Mouse (Mus musculus) hindbrain, embryonic 16.5 days (tissue): ENCODE results near the gene Chrm4. TPM values are rescaled to one million over a fixed set of nuclear protein-coding genes. Genes with fewer than 3 reads are reported as not detected.

ENCODE experiments used
- ATAC-seq: fragments of 200-750 bp; cut with Nextera tagmentation; 2 replicates; pipeline ENCODE4 v1.8.0; 2017; ENCODE audit warnings: moderate TSS enrichment, moderate library complexity
- H3K27ac ChIP-seq: fragments of 300-500 bp; sonication (generic); 2 replicates; pipeline ENCODE4 v1.5.1; 2014; ENCODE audit warnings: low read depth, mild to moderate bottlenecking, control low read depth, low read length, moderate library complexity
- H3K27me3 ChIP-seq: fragments of 300-500 bp; sonication (generic); replicated peaks from 2 replicates; pipeline ENCODE4 v1.6.1; 2014; ENCODE audit warnings: low read length; ENCODE audit not compliant: control insufficient read depth, insufficient read depth
- H3K36me3 ChIP-seq: fragments of 300-500 bp; sonication (generic); 2 replicates; pipeline ENCODE4 v1.6.1; 2014; ENCODE audit warnings: mild to moderate bottlenecking, low read length, moderate library complexity, mixed read lengths; ENCODE audit not compliant: control insufficient read depth, insufficient read depth
- H3K4me1 ChIP-seq: fragments of 300-500 bp; sonication (generic); 2 replicates; pipeline ENCODE4 v1.6.1; 2014; ENCODE audit warnings: low read depth, low read length; ENCODE audit not compliant: control insufficient read depth, insufficient read depth
- H3K4me2 ChIP-seq: fragments of 300-500 bp; sonication (generic); 2 replicates; pipeline ENCODE4 v1.6.1; 2014; ENCODE audit warnings: mild to moderate bottlenecking, low read length, control low read depth, moderate library complexity
- H3K4me3 ChIP-seq: fragments of 300-500 bp; sonication (generic); 2 replicates; pipeline ENCODE4 v1.5.1; 2014; ENCODE audit warnings: mild to moderate bottlenecking, low read length, control low read depth, moderate library complexity
- H3K9ac ChIP-seq: fragments of 300-500 bp; sonication (generic); 2 replicates; pipeline ENCODE4 v1.6.1; 2014; ENCODE audit warnings: low read depth, mild to moderate bottlenecking, control low read depth, low read length, moderate library complexity
- H3K9me3 ChIP-seq: fragments of 300-500 bp; sonication (generic); 2 replicates; pipeline ENCODE4 v1.6.1; 2014; ENCODE audit warnings: mild to moderate bottlenecking, low read length, moderate library complexity; ENCODE audit not compliant: control insufficient read depth
- WGBS: fragments of 180-500 bp; shearing (Covaris S2); extraction: QIAGEN DNeasy Blood & Tissue Kit; methylation state at CpG from one replicate; pipeline ENCODE4 v1.1.7; 2014; 5-methylcytosine and 5-hydroxymethylcytosine counted together
- polyA plus RNA-seq: library from polyadenylated mRNA; unstranded; fragments of >200 nt; fragmentation: Nextera tagmentation; extraction: Ambion mirVana; gene quantifications from 2 replicates; pipeline ENCODE4 v1.2.1, GENCODE M21; 2015

Chrm4 gene
- polyA plus RNA-seq, 1 experiment from 2014 or later: 1.5 TPM

DNA sequence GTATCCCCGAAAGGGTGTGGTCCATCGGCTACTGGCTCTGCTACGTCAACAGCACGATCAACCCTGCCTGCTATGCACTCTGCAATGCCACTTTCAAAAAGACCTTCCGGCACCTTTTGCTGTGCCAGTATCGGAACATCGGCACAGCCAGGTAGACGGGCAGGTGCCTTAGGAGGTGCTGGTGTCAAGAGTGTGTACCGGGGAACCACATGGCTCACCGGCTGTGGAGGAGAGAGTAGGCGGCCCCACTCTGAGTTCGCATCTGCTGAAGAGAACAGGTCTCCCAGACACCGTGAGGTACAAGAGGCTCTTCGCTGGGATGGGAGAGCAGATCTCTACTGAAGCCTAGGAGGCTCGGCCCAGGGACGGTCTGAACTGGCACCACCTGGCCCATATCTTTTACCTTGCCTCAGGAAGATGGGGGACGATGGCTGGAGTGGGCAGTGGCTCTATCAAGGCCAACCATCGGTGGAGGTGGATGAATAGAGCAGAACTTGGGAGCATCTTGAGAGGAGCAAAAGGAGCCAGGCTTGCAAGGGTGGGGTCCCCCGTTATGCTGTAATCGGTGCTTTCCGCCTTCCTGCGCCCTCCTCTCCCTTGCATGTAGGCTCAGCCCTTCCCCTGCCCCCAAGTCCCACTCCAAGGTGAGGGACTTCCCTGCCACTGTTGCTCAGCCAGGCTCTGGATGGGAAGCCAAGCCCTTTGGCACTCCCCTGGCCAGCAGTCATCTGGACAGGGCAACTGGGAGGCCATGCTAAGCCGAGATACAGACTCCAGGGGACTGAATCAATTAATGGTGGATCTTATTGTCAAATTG, 1.7 kb downstream of the Chrm4 start:
- Histone ChIP-seq H3K4me2 (no peak overlapping the region), H3K27ac (no peak overlapping the region), H3K27me3 (peaks cover 11% of the 10 kb centered on the region; the same call in 1 of the 2 replicates), H3K4me1 (peaks cover 20% of the 10 kb centered on the region), H3K9ac (no peak overlapping the region), H3K9me3 (no peaks in the 10 kb centered on the region), H3K36me3 (no peaks in the 10 kb centered on the region), H3K4me3 (no peak overlapping the region)
- no peak for ATAC-seq
- WGBS: 72% methylated on average over 23 of the region's 23 CpGs

- H3K36me3 ChIP-seq: no peaks in the 10 kb centered on the region
- no peaks in the 10 kb centered on the region for H3K9me3 ChIP-seq
- no peak overlapping the region for H3K27ac ChIP-seq
- H3K27me3 ChIP-seq: 0 out of 2 replicates have a peak, but pooled peaks cover 8% of the 10 kb centered on the region
- peak overlapping the region; percentile 58 for H3K4me2 ChIP-seq
- ATAC-seq: no peak
- 0 out of 2 replicates have a peak overlapping the region, but pooled peaks have one; percentile 5 for H3K9ac ChIP-seq
- 55% methylated on average over 3 of the region's 3 CpGs for WGBS
- peaks cover 18% of the 10 kb centered on the region for H3K4me1 ChIP-seq
- no peak overlapping the region for H3K4me3 ChIP-seq
Measured at GRCm38 (mm10) chr2:91929455-91929854, 2.4 kb downstream of the Chrm4 start.

- Histone ChIP-seq H3K36me3 (no peaks in the 10 kb centered on the region), H3K4me1 (peaks cover 18% of the 10 kb centered on the region), H3K4me3 (peak overlapping the region; percentile 52), H3K9ac (0 out of 2 replicates have a peak overlapping the region, but pooled peaks have one; percentile 5), H3K27me3 (0 out of 2 replicates have a peak, but pooled peaks cover 6% of the 10 kb centered on the region), H3K4me2 (peak overlapping the region; percentile 58), H3K27ac (no peak overlapping the region), H3K9me3 (no peaks in the 10 kb centered on the region)
- ATAC-seq: no peak
- 9% methylated on average over 12 of the region's 12 CpGs for WGBS
Measured at GRCm38 (mm10) chr2:91929936-91930335, 2.9 kb downstream of the Chrm4 start.

GRCm38 (mm10) chr2:91930761-91931291, 3.8 kb downstream of the Chrm4 start:
- Histone ChIP-seq H3K27ac (no peak overlapping the region; the same call in 1 of the 2 replicates), H3K36me3 (no peaks in the 10 kb centered on the region), H3K4me2 (peak overlapping the region; percentile 58), H3K4me1 (peaks cover 18% of the 10 kb centered on the region), H3K4me3 (peak overlapping the region; percentile 52), H3K9me3 (no peaks in the 10 kb centered on the region), H3K9ac (peak overlapping the region; percentile 73), H3K27me3 (0 out of 2 replicates have a peak, but pooled peaks cover 5% of the 10 kb centered on the region)
- WGBS: under 1% methylated on average over 21 of the region's 23 CpGs
- no peak for ATAC-seq

GRCm38 (mm10) chr2:91931328-91932159, 4.5 kb downstream of the Chrm4 start:
- ATAC-seq: peak; percentile 73
- Histone ChIP-seq H3K9ac (peak overlapping the region; percentile 73), H3K36me3 (peaks cover 4% of the 10 kb centered on the region), H3K4me3 (peak overlapping the region; percentile 52), H3K27ac (peak overlapping the region; percentile 71), H3K9me3 (no peaks in the 10 kb centered on the region), H3K27me3 (0 out of 2 replicates have a peak, but pooled peaks cover 5% of the 10 kb centered on the region), H3K4me2 (peak overlapping the region; percentile 58), H3K4me1 (peaks cover 18% of the 10 kb centered on the region)
- WGBS: 1% methylated on average over 41 of the region's 50 CpGs

GRCm38 (mm10) chr2:91932160-91932711, 5.2 kb downstream of the Chrm4 start, which contains the start of gene Mdk:
Mdk (minus strand) TSS chr2:91932297.
- WGBS: 7% methylated on average over 16 of the region's 16 CpGs

DNA sequence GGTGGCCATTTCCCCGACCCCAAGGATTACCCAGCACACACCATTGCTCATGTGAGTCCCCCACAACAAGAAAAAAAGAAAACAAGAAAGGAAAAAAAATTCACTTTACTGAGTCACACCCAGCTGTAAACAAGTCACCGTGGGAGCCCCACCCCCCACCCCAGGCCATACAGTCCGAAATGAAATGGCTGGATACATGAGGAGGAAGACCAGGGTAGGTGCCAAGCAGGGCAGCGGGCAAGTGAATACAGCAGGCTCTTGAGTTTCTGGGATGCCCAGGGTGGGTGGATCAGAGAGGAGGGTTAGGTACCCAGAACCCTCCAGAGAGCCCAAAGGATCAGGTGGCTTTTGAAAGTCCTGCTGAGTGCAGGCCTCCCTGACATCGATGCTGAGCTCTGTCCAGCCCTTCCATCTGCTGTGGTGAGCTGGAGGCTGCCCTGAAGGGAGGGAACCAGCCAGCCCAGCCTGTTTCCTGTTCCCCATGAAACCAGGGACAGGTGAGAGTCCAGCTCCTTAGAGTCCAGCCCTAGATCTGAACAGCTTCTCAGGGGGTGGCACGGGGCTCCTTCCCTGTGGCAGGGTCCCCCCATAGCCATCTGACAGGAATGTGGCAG, 5.8 kb downstream of the Chrm4 start:
- Histone ChIP-seq H3K27me3 (0 out of 2 replicates have a peak, but pooled peaks cover 5% of the 10 kb centered on the region), H3K4me2 (no peak overlapping the region), H3K4me1 (peaks cover 18% of the 10 kb centered on the region), H3K27ac (peak overlapping the region; percentile 2; the same call in 1 of the 2 replicates), H3K36me3 (peaks cover 7% of the 10 kb centered on the region), H3K4me3 (no peak overlapping the region), H3K9ac (no peak overlapping the region), H3K9me3 (no peaks in the 10 kb centered on the region)
- no peak for ATAC-seq
- WGBS: 20% methylated on average over 6 of the region's 6 CpGs

More at GRCm38 (mm10) chr2:91932160-91932711, 5.2 kb downstream of the Chrm4 start, which contains the start of gene Mdk:
- peak within 1 kb of the TSS; percentile 52 for H3K4me3 ChIP-seq
- 0 out of 2 replicates have a peak, but pooled peaks cover 5% of the 10 kb centered on the region for H3K27me3 ChIP-seq
- H3K36me3 ChIP-seq: peaks cover 5% of the 10 kb centered on the region
- no peaks in the 10 kb centered on the region for H3K9me3 ChIP-seq
- H3K27ac ChIP-seq: peak within 1 kb of the TSS; percentile 71
- H3K4me1 ChIP-seq: peaks cover 18% of the 10 kb centered on the region
- H3K9ac ChIP-seq: peak within 1 kb of the TSS; percentile 73
- peak within 1 kb of the TSS; percentile 58 for H3K4me2 ChIP-seq
- no peak for ATAC-seq

GRCm38 (mm10) chr2:91933471-91933870, 6.4 kb downstream of the Chrm4 start:
- peaks cover 13% of the 10 kb centered on the region for H3K36me3 ChIP-seq
- peaks cover 18% of the 10 kb centered on the region for H3K4me1 ChIP-seq
- no peak overlapping the region for H3K9ac ChIP-seq
- H3K4me3 ChIP-seq: no peak overlapping the region
- H3K4me2 ChIP-seq: no peak overlapping the region
- ATAC-seq: no peak
- H3K27me3 ChIP-seq: 0 out of 2 replicates have a peak, but pooled peaks cover 3% of the 10 kb centered on the region
- 44% methylated on average over 9 of the region's 9 CpGs for WGBS
- no peaks in the 10 kb centered on the region for H3K9me3 ChIP-seq
- peak overlapping the region; percentile 2; the same call in 1 of the 2 replicates for H3K27ac ChIP-seq
